Mouse (Mus musculus) hindbrain, embryonic 11.5 days (tissue): Measurements from ENCODE around the gene Rnf126. TPM values are rescaled to one million over a fixed set of nuclear protein-coding genes. Genes with fewer than 3 reads are reported as not detected.

ENCODE experiments used
- ATAC-seq: fragments of 200-750 bp; cut with Nextera tagmentation; 2 replicates; pipeline ENCODE4 v1.8.0; 2017; ENCODE audit warnings: mild to moderate bottlenecking, moderate TSS enrichment, moderate library complexity; ENCODE audit not compliant: low FRiP score
- DNase-seq: peaks from one replicate; pipeline ENCODE4 v3.0.0-alpha.2; 2015; ENCODE audit warnings: low spot score
- H3K27ac ChIP-seq: fragments of 300-500 bp; sonication (generic); 2 replicates; pipeline ENCODE4 v1.5.1; 2014; ENCODE audit warnings: mild to moderate bottlenecking, low read depth, low read length
- H3K27me3 ChIP-seq: fragments of 300-500 bp; sonication (generic); 2 replicates; pipeline ENCODE4 v1.6.1; 2014; ENCODE audit warnings: mild to moderate bottlenecking, low read length, moderate library complexity, mixed read lengths; ENCODE audit not compliant: control insufficient read depth, insufficient read depth
- H3K36me3 ChIP-seq: fragments of 300-500 bp; sonication (generic); 2 replicates; pipeline ENCODE4 v1.6.1; 2014; ENCODE audit warnings: mild to moderate bottlenecking, low read length, moderate library complexity, mixed read lengths; ENCODE audit not compliant: control insufficient read depth, insufficient read depth
- H3K4me1 ChIP-seq: fragments of 300-500 bp; sonication (generic); replicated peaks from 2 replicates; pipeline ENCODE4 v1.6.1; 2014; ENCODE audit warnings: low read length, mixed read lengths; ENCODE audit not compliant: control insufficient read depth, insufficient read depth
- H3K4me2 ChIP-seq: fragments of 300-500 bp; sonication (generic); replicated peaks from 2 replicates; pipeline ENCODE4 v1.6.1; 2014; ENCODE audit warnings: mild to moderate bottlenecking, low read depth, low read length
- H3K4me3 ChIP-seq: fragments of 300-500 bp; sonication (generic); 2 replicates; pipeline ENCODE4 v1.5.1; 2014; ENCODE audit warnings: low read depth, low read length
- H3K9ac ChIP-seq: fragments of 300-500 bp; sonication (generic); 2 replicates; pipeline ENCODE4 v1.6.1; 2014; ENCODE audit warnings: low read depth, low read length
- H3K9me3 ChIP-seq: fragments of 300-500 bp; sonication (generic); 2 replicates; pipeline ENCODE4 v1.6.1; 2016; ENCODE audit warnings: low read length; ENCODE audit not compliant: control insufficient read depth
- WGBS: fragments of 180-500 bp; shearing (Covaris S2); extraction: QIAGEN DNeasy Blood & Tissue Kit; methylation state at CpG from one replicate; pipeline ENCODE4 v1.1.7; 2014; 5-methylcytosine and 5-hydroxymethylcytosine counted together
- polyA plus RNA-seq: library from polyadenylated mRNA; unstranded; fragments of >200 nt; fragmentation: Nextera tagmentation; extraction: Ambion mirVana; gene quantifications from 2 replicates; pipeline ENCODE4 v1.2.1, GENCODE M21; 2014

The Rnf126 gene
- polyA plus RNA-seq, 1 experiment from 2014 or later, result 79.4 TPM

GRCm38 (mm10) chr10:79777103-79777531 lies 10.4 kb upstream of the Rnf126 start, which contains the start of gene Fstl3:
Gene Fstl3 (plus strand): TSS chr10:79777272.
- no peak within 1 kb of the TSS for H3K27ac ChIP-seq

DNA sequence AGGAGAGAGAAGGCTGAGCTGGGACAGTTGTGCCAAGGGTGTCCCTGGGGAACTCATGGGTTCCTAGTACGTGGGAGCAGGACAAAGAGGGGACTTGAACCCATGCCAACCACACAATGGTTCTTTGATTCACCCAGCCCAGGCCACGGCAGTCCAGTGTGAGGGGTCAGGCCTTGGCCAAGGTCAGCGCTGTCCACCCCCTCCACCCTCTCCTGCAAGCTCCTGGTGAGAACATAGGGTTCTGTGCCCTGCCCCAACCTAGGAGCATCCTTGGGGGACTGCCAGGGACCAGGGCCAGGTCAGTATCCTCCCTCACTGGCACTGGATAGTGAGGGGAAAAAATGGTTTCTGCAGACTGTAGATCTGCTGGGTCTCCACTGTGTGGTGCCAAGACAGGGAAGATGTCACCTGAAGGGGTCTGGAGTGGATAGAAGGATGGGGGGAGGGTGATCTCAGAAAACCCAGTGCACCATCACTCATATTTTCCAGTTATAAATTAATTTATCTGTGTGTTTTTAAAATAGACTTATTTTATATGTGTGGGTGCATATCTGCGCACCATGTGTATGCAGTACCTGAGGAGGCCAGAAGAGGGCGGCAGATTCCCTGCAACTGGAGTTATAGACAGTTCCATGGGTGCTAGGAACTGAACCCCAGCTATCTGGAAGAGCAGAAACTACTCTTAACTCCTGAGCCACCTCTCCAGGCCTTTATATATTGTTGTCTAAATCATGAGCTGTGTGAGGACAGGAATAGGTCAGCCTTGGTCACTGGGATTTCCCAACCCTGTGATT lies 7.9 kb upstream of the Rnf126 start:
- DNase-seq, result no peak
- Histone ChIP-seq H3K27ac (no peak overlapping the region), H3K36me3 (no peaks in the 10 kb centered on the region), H3K27me3 (peaks cover 31% of the 10 kb centered on the region), H3K4me1 (peaks cover 7% of the 10 kb centered on the region; the same call in 1 of the 2 replicates), H3K4me2 (no peak overlapping the region), H3K4me3 (no peak overlapping the region), H3K9ac (no peak overlapping the region), H3K9me3 (no peaks in the 10 kb centered on the region)
- WGBS, result 66% methylated on average over 5 of the region's 5 CpGs
- no peak for ATAC-seq

More at GRCm38 (mm10) chr10:79777103-79777531, 10.4 kb upstream of the Rnf126 start, which contains the start of gene Fstl3:
- Histone ChIP-seq H3K27me3 (peaks cover 47% of the 10 kb centered on the region), H3K4me2 (peak within 1 kb of the TSS; percentile 42), H3K9me3 (no peaks in the 10 kb centered on the region), H3K36me3 (no peaks in the 10 kb centered on the region), H3K4me1 (peaks cover 13% of the 10 kb centered on the region; the same call in 1 of the 2 replicates), H3K4me3 (peak within 1 kb of the TSS; percentile 22), H3K9ac (peak within 1 kb of the TSS; percentile 45)
- ATAC-seq (no peak), DNase-seq (no peak)
- 2% methylated on average over 38 of the region's 39 CpGs for whole genome bisulfite sequencing

GRCm38 (mm10) chr10:79773208-79773607 lies 6.5 kb upstream of the Rnf126 start:
- no peak overlapping the region for H3K4me2 ChIP-seq
- peaks cover 6% of the 10 kb centered on the region; the same call in 1 of the 2 replicates for H3K4me1 ChIP-seq
- no peak overlapping the region for H3K27ac ChIP-seq
- H3K36me3 ChIP-seq, result no peaks in the 10 kb centered on the region
- peaks cover 17% of the 10 kb centered on the region for H3K27me3 ChIP-seq
- DNase-seq, result no peak
- no peaks in the 10 kb centered on the region for H3K9me3 ChIP-seq
- 89% methylated on average over 2 of the region's 2 CpGs for WGBS
- ATAC-seq, result no peak
- no peak overlapping the region for H3K4me3 ChIP-seq
- H3K9ac ChIP-seq, result no peak overlapping the region

- no peaks in the 10 kb centered on the region for H3K36me3 ChIP-seq
- no peak for ATAC-seq
- peaks cover 8% of the 10 kb centered on the region for H3K27me3 ChIP-seq
- no peak for DNase-seq
- H3K27ac ChIP-seq, result no peak overlapping the region
- no peak overlapping the region for H3K4me3 ChIP-seq
- no peak overlapping the region for H3K4me2 ChIP-seq
- peaks cover 8% of the 10 kb centered on the region for H3K4me1 ChIP-seq
- H3K9ac ChIP-seq, result no peak overlapping the region
- WGBS, result 91% methylated on average over 3 of the region's 3 CpGs
- H3K9me3 ChIP-seq, result no peaks in the 10 kb centered on the region
These were observed 5.6 kb upstream of the Rnf126 start for GRCm38 (mm10) chr10:79772320-79772719.

DNA sequence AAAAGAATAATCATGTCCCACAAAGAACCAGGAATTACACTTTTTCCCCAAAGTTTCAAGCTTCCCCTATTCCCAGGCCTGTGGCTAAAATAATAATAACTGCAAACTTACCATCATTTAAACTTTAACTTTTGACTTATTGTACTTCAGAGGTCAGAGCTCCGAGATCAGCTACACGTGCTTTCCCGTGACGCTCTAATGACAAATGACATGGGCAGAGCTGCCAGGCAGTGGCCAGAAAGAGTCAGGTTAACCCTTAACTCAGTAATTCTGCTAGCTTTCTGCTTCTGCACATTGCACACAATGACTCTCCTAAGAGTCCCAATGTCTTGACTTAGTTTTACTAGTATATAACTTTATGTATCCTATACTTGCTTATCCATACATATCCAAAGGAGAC lies 2.6 kb upstream of the Rnf126 start:
- Histone ChIP-seq H3K4me3 (no peak overlapping the region), H3K9ac (no peak overlapping the region), H3K4me1 (peaks cover 12% of the 10 kb centered on the region), H3K36me3 (no peaks in the 10 kb centered on the region), H3K9me3 (no peaks in the 10 kb centered on the region), H3K27ac (no peak overlapping the region), H3K4me2 (no peak overlapping the region), H3K27me3 (no peaks in the 10 kb centered on the region)
- 36% methylated on average over 4 of the region's 4 CpGs for WGBS
- no peak for DNase-seq
- ATAC-seq, result no peak

GRCm38 (mm10) chr10:79768400-79768799 lies 1.6 kb upstream of the Rnf126 start:
- no peak overlapping the region; the same call in 1 of the 2 replicates for H3K4me2 ChIP-seq
- H3K4me3 ChIP-seq, result no peak overlapping the region

GRCm38 (mm10) chr10:79767372-79768244 lies 856 bp upstream of the Rnf126 start:
- peak overlapping the region; percentile 75 for H3K4me2 ChIP-seq
- H3K9ac ChIP-seq, result peak overlapping the region; percentile 32; the same call in 1 of the 2 replicates
- DNase-seq, result peak; percentile 95
- WGBS, result 8% methylated on average over 40 of the region's 40 CpGs
- H3K36me3 ChIP-seq, result no peaks in the 10 kb centered on the region
- peaks cover 12% of the 10 kb centered on the region for H3K4me1 ChIP-seq
- peak; percentile 89 for ATAC-seq
- H3K4me3 ChIP-seq, result peak overlapping the region; percentile 91
- H3K27ac ChIP-seq, result peak overlapping the region; percentile 92
- no peaks in the 10 kb centered on the region for H3K9me3 ChIP-seq
- no peaks in the 10 kb centered on the region for H3K27me3 ChIP-seq

More at GRCm38 (mm10) chr10:79768400-79768799, 1.6 kb upstream of the Rnf126 start:
- Histone ChIP-seq H3K27ac (no peak overlapping the region), H3K36me3 (no peaks in the 10 kb centered on the region), H3K4me1 (peaks cover 12% of the 10 kb centered on the region), H3K9ac (no peak overlapping the region; the same call in 1 of the 2 replicates), H3K27me3 (no peaks in the 10 kb centered on the region), H3K9me3 (no peaks in the 10 kb centered on the region)
- DNase-seq (peak; percentile 88), ATAC-seq (no peak)
- WGBS, result 3% methylated on average over 5 of the region's 5 CpGs

DNA sequence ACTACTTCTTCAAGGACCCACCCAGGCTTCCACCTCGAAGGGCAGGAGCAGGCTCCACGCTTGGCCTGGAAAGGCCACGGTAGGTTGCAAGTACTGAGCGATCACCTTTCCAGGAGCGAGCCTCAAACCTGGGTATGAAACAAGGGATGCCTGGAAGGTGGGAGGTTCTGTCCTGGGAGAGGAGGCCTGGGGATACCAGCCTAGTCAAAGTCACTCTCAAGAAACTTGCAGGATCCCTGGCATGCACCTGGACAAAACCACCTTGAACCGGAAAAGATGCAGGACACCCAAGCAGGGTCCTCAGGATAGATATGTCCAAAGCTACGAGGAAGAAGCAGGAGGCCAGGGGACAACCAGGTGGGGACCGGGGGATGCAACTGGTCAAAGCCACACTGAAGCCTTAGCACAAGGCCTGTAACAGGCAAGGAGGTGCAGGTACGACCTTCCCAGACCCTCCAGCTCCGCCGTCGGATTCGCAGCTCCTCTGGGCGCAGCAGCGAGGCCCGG lies 698 bp downstream of the Rnf126 start:
- peaks cover 12% of the 10 kb centered on the region for H3K4me1 ChIP-seq
- no peaks in the 10 kb centered on the region for H3K27me3 ChIP-seq
- 0 out of 2 replicates have a peak, but pooled peaks cover 4% of the 10 kb centered on the region for H3K36me3 ChIP-seq
- peak overlapping the region; percentile 96 for H3K9ac ChIP-seq
- WGBS, result 9% methylated on average over 16 of the region's 16 CpGs
- peak; percentile 7 for DNase-seq
- H3K27ac ChIP-seq, result peak overlapping the region; percentile 92
- H3K9me3 ChIP-seq, result no peaks in the 10 kb centered on the region
- peak overlapping the region; percentile 91 for H3K4me3 ChIP-seq
- no peak; the same call in 1 of the 2 replicates for ATAC-seq
- peak overlapping the region; percentile 75 for H3K4me2 ChIP-seq
